Mouse (Mus musculus): ENCODE results near the gene Cyp2j13. TPM values are rescaled to one million over a fixed set of nuclear protein-coding genes. Genes with fewer than 3 reads are reported as not detected.
"Not testable (repeated sequence)": the region's sequence is repeated elsewhere in the genome, so short reads cannot be mapped to it uniquely, and the experiment has no call there.

The Cyp2j13 gene
- not detected in 2 replicates for polyA plus RNA-seq (2011; ENCODE audit: insufficient read length, low read depth, missing spikeins)

- no peak within 1 kb of the TSS for H3K27ac ChIP-seq (ENCODE audit: insufficient read depth, low read length)
- H3K4me1 ChIP-seq (ENCODE audit: control insufficient read depth, insufficient read depth, low read length): no peaks in the 10 kb centered on the region
- TF ChIP-seq CTCF (IDR thresholded peaks at IDR 0.05; ENCODE audit: borderline replicate concordance, insufficient read depth, low read length): no peak
- no peak for TF ChIP-seq POLR2A (IDR thresholded peaks at IDR 0.05; ENCODE audit: low read depth, low read length)
- no peak within 1 kb of the TSS for H3K4me3 ChIP-seq (ENCODE audit: insufficient read depth, low read length)
Measured at GRCm38 (mm10) chr4:96077261-96078125, at the start of gene Cyp2j13. Cyp2j13 (minus strand) TSS chr4:96077546.

GRCm38 (mm10) chr4:96096841-96097240 lies 19.5 kb upstream of the Cyp2j13 start:
- H3K27ac ChIP-seq (ENCODE audit: insufficient read depth, low read length): no peak overlapping the region
- peaks cover 2% of the 10 kb centered on the region; the same call in 1 of the 2 replicates for H3K4me1 ChIP-seq (ENCODE audit: control insufficient read depth, insufficient read depth, low read length)
- no peak for TF ChIP-seq POLR2A (IDR thresholded peaks at IDR 0.05; ENCODE audit: low read depth, low read length)
- TF ChIP-seq CTCF (IDR thresholded peaks at IDR 0.05; ENCODE audit: borderline replicate concordance, insufficient read depth, low read length): no peak
- H3K4me3 ChIP-seq (ENCODE audit: insufficient read depth, low read length): no peak overlapping the region

- H3K27ac ChIP-seq (ENCODE audit: insufficient read depth, low read length): no peak overlapping the region
- H3K4me1 ChIP-seq (ENCODE audit: control insufficient read depth, insufficient read depth, low read length): peaks cover 2% of the 10 kb centered on the region; the same call in 1 of the 2 replicates
- no peak for TF ChIP-seq POLR2A (IDR thresholded peaks at IDR 0.05; ENCODE audit: low read depth, low read length)
- TF ChIP-seq CTCF (IDR thresholded peaks at IDR 0.05; ENCODE audit: borderline replicate concordance, insufficient read depth, low read length): no peak
- no peak overlapping the region for H3K4me3 ChIP-seq (ENCODE audit: insufficient read depth, low read length)
Measured at GRCm38 (mm10) chr4:96091869-96092268, 14.5 kb upstream of the Cyp2j13 start.

DNA sequence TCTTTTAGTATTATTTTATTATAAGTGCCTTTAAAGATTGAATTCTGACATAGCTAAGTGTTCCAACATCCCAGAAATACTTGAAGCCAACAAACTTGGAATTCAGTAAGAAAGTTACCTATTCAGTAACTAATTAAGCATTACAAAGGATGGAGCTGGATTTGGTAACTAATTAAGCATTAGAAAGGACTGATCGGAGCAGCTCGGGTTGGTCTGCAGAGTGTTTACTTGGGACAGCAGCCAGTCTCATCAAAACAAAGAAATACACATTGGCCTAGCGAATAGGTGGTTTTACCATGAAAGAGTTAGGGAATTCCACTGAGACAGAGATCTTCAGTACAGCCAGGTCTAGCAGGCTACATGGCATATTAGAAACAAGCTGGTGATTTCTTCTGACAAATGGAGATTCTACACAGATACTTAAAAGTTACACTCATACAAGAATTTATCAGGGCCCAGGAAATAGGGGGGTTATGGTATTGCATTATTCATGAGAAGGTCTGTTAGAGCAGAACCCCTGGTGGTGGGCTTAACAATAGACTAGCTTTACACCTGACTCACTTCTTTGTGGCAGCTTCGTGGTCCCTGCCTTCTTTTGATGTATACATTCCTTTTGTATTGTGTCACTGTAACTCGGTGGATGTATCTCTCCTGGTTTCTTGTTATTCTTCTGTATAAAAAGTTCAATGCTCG lies 12.2 kb upstream of the Cyp2j13 start:
- not testable (repeated sequence) for H3K4me3 ChIP-seq (ENCODE audit: insufficient read depth, low read length); H3K4me1 ChIP-seq (ENCODE audit: control insufficient read depth, insufficient read depth, low read length); H3K27ac ChIP-seq (ENCODE audit: insufficient read depth, low read length)

- Histone ChIP-seq H3K4me1 (ENCODE audit: control insufficient read depth, insufficient read depth, low read length) (no peaks in the 10 kb centered on the region), H3K4me3 (ENCODE audit: insufficient read depth, low read length) (no peak overlapping the region), H3K27ac (ENCODE audit: insufficient read depth, low read length) (no peak overlapping the region)
- no peak for TF ChIP-seq CTCF (IDR thresholded peaks at IDR 0.05; ENCODE audit: borderline replicate concordance, insufficient read depth, low read length)
Measured at GRCm38 (mm10) chr4:96078308-96078707, 962 bp upstream of the Cyp2j13 start.

DNA sequence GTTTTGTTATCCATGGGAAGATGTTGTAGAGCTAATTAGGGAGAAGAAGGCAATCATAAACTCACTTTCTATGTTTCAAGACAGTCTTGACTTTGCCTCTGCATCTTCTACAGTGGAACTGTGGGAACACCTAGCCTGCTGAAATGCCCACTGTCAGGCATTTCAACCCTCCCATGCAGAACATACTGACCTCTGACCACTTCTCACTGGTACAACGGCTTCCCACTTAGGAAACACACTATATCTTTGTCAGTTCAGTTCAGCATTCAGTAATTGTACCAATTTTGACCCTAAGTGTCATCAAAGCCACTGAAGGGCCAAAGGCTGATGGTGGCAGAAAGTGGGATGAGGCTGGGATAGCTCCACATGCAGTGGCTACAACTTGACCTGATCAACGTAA lies 15.3 kb downstream of the Cyp2j13 start:
- Histone ChIP-seq H3K4me1 (ENCODE audit: control insufficient read depth, insufficient read depth, low read length) (no peaks in the 10 kb centered on the region), H3K4me3 (ENCODE audit: insufficient read depth, low read length) (no peak overlapping the region), H3K27ac (ENCODE audit: insufficient read depth, low read length) (no peak overlapping the region)
- TF ChIP-seq CTCF (IDR thresholded peaks at IDR 0.05; ENCODE audit: borderline replicate concordance, insufficient read depth, low read length) (no peak), POLR2A (IDR thresholded peaks at IDR 0.05; ENCODE audit: low read depth, low read length) (no peak)

DNA sequence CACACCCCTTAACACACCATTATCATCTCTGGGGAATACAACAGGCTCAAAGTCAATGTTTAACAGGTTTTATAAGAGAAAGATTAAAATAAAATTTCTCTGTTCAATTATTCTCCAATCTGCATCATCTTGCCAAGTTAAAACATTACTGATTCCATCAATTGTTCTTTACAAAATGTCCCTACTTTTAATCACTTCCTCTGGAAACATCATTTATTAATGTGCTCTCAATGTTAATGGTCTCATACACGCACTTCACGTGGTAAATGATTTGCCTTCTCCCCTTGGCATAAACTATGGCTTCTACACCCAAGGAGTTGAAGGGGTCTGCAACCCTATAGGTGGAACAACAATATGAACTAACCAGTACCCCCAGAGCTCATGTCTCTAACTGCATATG lies 17.2 kb downstream of the Cyp2j13 start:
- H3K4me1 ChIP-seq (ENCODE audit: control insufficient read depth, insufficient read depth, low read length): no peaks in the 10 kb centered on the region

GRCm38 (mm10) chr4:96028412-96028811 lies 48.9 kb downstream of the Cyp2j13 start:
- Histone ChIP-seq H3K4me3 (ENCODE audit: insufficient read depth, low read length) (no peak overlapping the region), H3K4me1 (ENCODE audit: control insufficient read depth, insufficient read depth, low read length) (no peaks in the 10 kb centered on the region), H3K27ac (ENCODE audit: insufficient read depth, low read length) (no peak overlapping the region)
- TF ChIP-seq POLR2A (IDR thresholded peaks at IDR 0.05; ENCODE audit: low read depth, low read length) (no peak), CTCF (IDR thresholded peaks at IDR 0.05; ENCODE audit: borderline replicate concordance, insufficient read depth, low read length) (no peak)

More for the DNA sequence above, 17.2 kb downstream of the Cyp2j13 start:
- Histone ChIP-seq H3K27ac (ENCODE audit: insufficient read depth, low read length) (no peak overlapping the region), H3K4me3 (ENCODE audit: insufficient read depth, low read length) (no peak overlapping the region)
- TF ChIP-seq CTCF (IDR thresholded peaks at IDR 0.05; ENCODE audit: borderline replicate concordance, insufficient read depth, low read length) (no peak), POLR2A (IDR thresholded peaks at IDR 0.05; ENCODE audit: low read depth, low read length) (no peak)

DNA sequence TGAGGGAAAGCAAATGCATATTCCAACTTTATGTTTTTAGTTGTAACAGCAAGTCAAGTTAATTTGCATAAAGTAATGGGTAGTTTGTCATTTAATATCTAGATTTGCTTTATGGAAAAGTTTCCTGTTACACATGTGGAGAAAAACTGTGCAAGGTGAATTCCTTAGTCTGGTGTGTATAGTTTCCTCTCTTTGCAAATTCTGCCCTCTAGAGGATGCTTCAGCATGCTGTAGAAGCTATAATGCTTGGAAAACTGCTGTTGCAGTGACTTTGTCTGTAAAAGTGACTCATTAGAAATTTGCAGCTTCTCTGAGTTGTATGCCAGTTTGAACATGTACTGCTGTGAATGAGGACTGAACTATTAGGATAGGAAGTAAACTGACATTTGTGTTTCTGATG lies 54.5 kb downstream of the Cyp2j13 start:
- no peak for TF ChIP-seq POLR2A (IDR thresholded peaks at IDR 0.05; ENCODE audit: low read depth, low read length)
- no peaks in the 10 kb centered on the region; the same call in 1 of the 2 replicates for H3K4me1 ChIP-seq (ENCODE audit: control insufficient read depth, insufficient read depth, low read length)
- no peak overlapping the region for H3K4me3 ChIP-seq (ENCODE audit: insufficient read depth, low read length)
- no peak overlapping the region for H3K27ac ChIP-seq (ENCODE audit: insufficient read depth, low read length)

- H3K4me1 ChIP-seq (ENCODE audit: control insufficient read depth, insufficient read depth, low read length): no peaks in the 10 kb centered on the region
- H3K4me3 ChIP-seq (ENCODE audit: insufficient read depth, low read length): no peak overlapping the region
- TF ChIP-seq CTCF (IDR thresholded peaks at IDR 0.05; ENCODE audit: borderline replicate concordance, insufficient read depth, low read length) (no peak), POLR2A (IDR thresholded peaks at IDR 0.05; ENCODE audit: low read depth, low read length) (no peak)
- H3K27ac ChIP-seq (ENCODE audit: insufficient read depth, low read length): no peak overlapping the region
Measured at GRCm38 (mm10) chr4:96016875-96017274, 60.5 kb downstream of the Cyp2j13 start.

- H3K4me1 ChIP-seq (ENCODE audit: control insufficient read depth, insufficient read depth, low read length); H3K4me3 ChIP-seq (ENCODE audit: insufficient read depth, low read length); H3K27ac ChIP-seq (ENCODE audit: insufficient read depth, low read length): not testable (repeated sequence)
Measured at GRCm38 (mm10) chr4:95982221-95982620, 95.1 kb downstream of the Cyp2j13 start.
